Mouse (Mus musculus) B cell, adult 67 days (primary cell): ENCODE data around the gene Pyy. TPM values are rescaled to one million over a fixed set of nuclear protein-coding genes. Genes with fewer than 3 reads are reported as not detected.

Experiments
- total RNA-seq, 2 experiments: library from RNA; stranded (reverse); gene quantifications; 4 replicates each; pipeline ENCODE4 v1.2.4; 2023

Pyy gene
- total RNA-seq: not detected

DNA sequence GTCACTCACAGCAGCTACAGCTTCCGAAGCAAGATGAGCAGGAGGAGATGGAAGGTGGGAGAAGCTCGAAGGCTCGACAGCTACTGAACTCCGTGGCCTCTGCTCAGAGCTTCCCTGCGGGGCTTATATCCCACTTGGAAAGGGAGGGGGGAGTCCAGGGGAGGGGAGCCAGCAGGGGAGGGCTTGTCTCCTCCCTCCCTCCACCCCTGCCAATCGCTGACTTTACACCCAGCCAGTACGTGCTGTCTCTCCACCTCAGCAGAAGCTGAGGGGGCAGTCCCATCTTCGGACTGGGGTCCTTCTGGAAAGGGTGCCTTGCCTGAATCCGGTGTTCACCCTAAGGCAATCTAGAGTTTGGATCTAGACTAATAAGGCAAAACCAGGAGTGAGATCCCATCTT, at the start of gene Pyy:
TSS of gene Pyy (minus strand) at position 101 of the 400 bp plus-strand sequence.

DNA sequence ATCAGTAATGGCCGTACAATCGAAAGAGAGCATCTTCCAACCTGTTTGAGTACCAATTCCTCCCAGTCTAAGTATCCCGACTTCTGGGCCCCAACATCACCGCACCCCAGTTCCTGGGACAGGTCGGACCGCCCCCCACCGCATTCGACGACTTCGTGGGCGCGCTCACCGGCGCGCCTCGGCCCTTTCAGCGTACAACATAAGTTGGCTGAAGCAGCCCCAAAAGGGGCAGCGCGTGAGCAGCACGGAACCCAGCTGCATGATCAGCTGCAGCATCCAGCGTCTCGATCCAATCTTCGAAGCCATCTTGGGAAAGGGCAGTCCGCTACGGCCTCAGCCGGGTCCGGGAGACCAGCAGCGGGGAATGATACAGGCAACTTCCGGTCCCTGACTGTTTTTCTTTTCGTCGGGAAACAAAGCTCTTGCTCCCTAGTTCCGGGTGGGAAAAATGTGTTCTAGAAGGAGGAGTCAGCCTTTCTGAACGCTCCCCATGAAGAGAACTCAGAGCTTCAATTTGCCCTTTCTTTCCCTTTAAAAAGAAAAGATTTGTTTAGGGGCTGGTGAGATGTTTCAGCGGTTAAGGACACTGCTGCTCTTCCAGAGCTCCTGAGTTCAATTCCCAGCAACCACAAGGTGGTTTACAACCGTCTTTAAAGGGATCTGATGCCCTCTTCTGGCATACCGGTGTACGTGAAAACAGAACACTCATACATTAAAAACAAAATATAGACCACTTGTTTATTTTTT, 48.6 kb upstream of the Pyy start, which contains the start of gene Tmem101:
TSS of gene Tmem101 (minus strand) at position 366 of the 747 bp plus-strand sequence.

DNA sequence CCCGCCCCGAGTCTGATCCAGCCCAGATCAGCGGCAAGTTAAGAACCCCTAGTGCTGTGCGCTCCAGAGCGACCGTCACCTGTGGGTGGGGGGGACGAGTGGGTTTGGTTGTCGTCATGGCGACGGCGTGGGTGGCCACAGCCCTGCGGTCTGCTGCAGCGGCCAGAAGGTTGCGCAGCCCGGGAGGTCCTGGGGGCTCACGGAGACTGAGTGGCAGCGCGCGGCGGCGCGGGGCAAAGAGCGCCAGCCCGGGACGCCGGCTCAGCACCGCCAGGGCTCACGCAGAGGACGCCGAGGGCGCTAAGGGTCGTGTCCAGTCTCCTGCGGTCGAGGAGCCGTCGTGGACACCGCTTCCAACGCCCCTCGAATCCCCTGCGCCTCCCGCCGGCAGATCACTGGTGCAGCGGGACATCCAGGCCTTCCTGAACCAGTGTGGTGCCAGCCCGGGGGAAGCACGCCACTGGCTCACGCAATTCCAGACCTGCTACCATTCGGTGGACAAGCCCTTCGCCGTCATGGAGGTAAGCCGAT, 37.9 kb upstream of the Pyy start, which contains the start of gene Nags:
TSS of gene Nags (plus strand) at position 43 of the 531 bp plus-strand sequence.

DNA sequence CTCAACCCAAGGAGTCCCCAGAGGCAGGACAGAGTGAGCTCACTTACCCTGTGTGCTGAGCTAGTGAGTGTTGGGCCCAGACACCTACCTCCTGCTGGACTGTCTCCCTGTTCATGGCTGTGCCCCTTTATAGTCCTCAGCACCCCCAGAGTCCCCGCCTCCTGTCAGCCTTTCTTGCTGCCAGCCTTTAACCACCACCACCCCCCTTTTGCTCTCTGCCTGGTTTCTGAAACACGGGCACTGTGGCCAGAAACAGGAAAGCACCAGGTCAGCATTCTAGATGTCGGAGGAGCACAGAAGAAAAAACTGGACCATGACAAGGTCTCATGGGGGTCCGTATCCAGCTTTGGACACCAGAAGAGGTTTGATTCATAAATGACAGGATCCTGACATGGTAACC, 6.4 kb downstream of the Pyy start, which contains the start of gene Ppy:
TSS of gene Ppy (minus strand) at position 101 of the 400 bp plus-strand sequence.

DNA sequence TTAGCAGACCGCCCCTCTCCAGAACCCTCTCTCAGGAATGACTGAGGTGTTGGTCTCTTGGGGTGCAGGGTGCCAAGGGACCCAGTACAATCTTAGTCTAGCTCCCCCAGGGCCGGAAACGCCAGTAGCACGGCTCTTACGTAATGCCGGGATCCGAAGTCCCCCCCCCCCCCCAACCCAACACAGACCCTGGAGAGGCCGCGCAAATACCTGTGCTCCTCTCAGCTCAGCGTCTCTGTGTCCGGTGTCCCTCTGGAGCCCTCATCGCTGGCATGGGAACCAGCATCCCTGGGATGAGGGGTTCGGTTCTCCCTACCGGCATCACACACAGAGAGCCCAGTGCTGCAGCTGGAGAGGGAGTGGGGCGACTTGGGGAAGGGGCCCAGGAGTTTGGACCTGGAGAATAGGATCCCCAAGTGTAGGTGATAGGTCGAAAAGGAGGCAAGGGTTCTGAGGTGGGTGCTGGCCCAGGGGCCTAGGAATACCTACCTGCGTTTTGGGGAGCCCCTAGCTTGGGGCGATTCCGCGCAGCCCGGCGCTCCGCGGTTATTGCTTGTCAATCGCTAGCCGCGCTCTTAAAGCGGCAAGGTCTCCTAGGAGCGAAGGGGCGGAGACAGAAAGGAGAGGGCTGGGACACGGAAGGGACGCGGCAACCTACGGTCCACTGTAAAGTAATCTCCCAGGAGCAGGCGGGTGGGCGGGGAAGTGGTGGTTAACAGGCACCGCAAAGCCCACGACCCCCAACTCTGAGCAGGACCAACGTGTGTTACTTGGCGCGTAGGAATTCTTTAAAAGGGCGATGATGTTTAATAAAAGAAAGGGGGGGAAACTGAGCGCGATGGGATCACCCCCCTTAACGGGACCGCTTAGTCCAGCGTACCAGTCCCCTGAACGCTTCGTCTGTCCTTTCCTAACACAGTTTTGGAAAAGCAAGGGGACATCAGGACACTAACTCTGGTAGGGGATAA, 19.4 kb downstream of the Pyy start, which contains the start of gene Mpp2:
TSS of gene Mpp2 (minus strand) at position 585 of the 968 bp plus-strand sequence.

Other genes starting within 250 kb of the Pyy start
- gene Meox1, start 213.5 kb downstream of the Pyy start, total RNA-seq: under 1 TPM; 0.41 to 0.65 TPM
- gene Sost, start 140.8 kb downstream of the Pyy start, total RNA-seq: not detected
- not detected for gene Cfap97d1, start 123.6 kb downstream of the Pyy start, total RNA-seq
- 10 to 100 TPM; 14.7 to 27.4 TPM for gene Dusp3, start 120.8 kb downstream of the Pyy start, total RNA-seq
- gene Mpp3, start 79.4 kb downstream of the Pyy start, total RNA-seq: not detected
- gene Cd300lg, start 66.3 kb downstream of the Pyy start, total RNA-seq: not detected
- not detected for gene Mpp2, start 19.3 kb downstream of the Pyy start, total RNA-seq
- not detected for gene Ppy, start 6.5 kb downstream of the Pyy start, total RNA-seq
- gene Nags, start 37.7 kb upstream of the Pyy start, total RNA-seq: not detected
- 10 to 100 TPM in 1 of 2 experiments, 1 to 10 TPM in 1; 8.4 to 17.1 TPM for gene Tmem101, start 48.6 kb upstream of the Pyy start, total RNA-seq
- gene Lsm12, start 77.5 kb upstream of the Pyy start, total RNA-seq: 10 to 100 TPM; 53.8 to 57.7 TPM
- gene G6pc3, start 81.8 kb upstream of the Pyy start, total RNA-seq: 10 to 100 TPM; 44.4 to 48.9 TPM
- 100 to 1,000 TPM; 117 to 132 TPM for gene Hdac5, start 122.3 kb upstream of the Pyy start, total RNA-seq
- gene BC030867, start 141.1 kb upstream of the Pyy start, total RNA-seq: under 1 TPM; 0.71 to 0.96 TPM
- gene Asb16, start 160.9 kb upstream of the Pyy start, total RNA-seq: not detected
- 10 to 100 TPM; 43.7 to 45.4 TPM for gene Tmub2, start 177.1 kb upstream of the Pyy start, total RNA-seq
- 10 to 100 TPM; 72.1 to 73.0 TPM for gene Atxn7l3, start 188.8 kb upstream of the Pyy start, total RNA-seq
- gene Ubtf, start 211.9 kb upstream of the Pyy start, total RNA-seq: 100 to 1,000 TPM; 172 to 178 TPM